Mouse (Mus musculus): ENCODE data around the gene Zer1.

Gene Zer1

GRCm38 (mm10) chr2:30128789-30129188 lies 4.4 kb upstream of the Zer1 start:
- no peak for DNase-seq (ENCODE audit: low spot score in 2 of 2)

- no peak for DNase-seq (ENCODE audit: low spot score in 2 of 2)
Observed at GRCm38 (mm10) chr2:30123729-30124471, 485 bp downstream of the Zer1 start.

- no peak for DNase-seq (ENCODE audit: low spot score in 2 of 2)
Observed at GRCm38 (mm10) chr2:30122766-30123165, 1.6 kb downstream of the Zer1 start.

DNA sequence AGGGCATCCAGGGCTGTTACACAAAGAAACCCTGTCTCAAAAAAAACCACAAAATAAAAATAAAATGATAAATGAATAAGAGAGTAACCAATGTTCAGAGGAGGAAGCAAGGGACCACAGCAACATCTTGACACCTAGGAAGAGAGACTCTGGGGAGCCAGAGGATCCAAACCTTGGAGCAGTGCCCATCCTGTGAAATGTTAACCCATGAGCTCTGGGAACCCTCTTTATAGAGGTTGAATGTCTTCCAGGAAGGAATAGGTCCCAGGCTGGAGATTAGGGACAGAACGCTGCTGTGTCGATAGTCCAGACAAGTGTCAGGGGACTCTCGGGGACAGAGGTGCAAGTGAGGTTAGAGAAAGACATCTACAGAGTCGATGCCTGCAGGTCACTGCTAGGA lies 4.1 kb downstream of the Zer1 start:
- DNase-seq (ENCODE audit: low spot score in 2 of 2) = no peak

DNA sequence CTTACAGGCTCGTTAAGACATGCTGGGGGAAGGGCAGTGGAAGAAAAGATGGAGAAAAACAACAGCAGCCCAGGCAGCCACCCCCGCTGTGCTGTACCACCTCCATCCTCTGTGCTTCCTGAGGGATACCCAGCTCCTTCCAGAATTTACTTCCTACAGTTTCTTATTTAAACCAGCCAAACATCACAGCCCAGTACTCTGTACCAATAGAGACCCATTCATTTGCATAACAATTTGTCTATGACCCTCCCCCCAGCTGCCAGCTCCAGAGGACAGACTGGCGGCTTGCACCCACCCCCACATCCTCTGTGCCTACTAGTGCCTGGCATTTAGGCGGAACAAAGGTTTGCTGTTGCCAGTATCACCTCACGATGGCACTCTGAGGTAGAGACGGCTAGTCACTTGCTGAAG lies 4.7 kb downstream of the Zer1 start:
- peak in 1 of 2 experiments; percentile 53 for DNase-seq (ENCODE audit: low spot score in 2 of 2)

- DNase-seq (ENCODE audit: low spot score in 2 of 2) = no peak
Observed at GRCm38 (mm10) chr2:30112564-30112963, 11.8 kb downstream of the Zer1 start.

- DNase-seq (ENCODE audit: low spot score in 2 of 2) = no peak
Observed at GRCm38 (mm10) chr2:30111500-30111899, 12.9 kb downstream of the Zer1 start.

GRCm38 (mm10) chr2:30108260-30108659 lies 16.1 kb downstream of the Zer1 start:
- DNase-seq (ENCODE audit: low spot score in 2 of 2) = no peak

- no peak for DNase-seq (ENCODE audit: low spot score in 2 of 2)
Observed at GRCm38 (mm10) chr2:30107646-30108045, 16.7 kb downstream of the Zer1 start.

- DNase-seq (ENCODE audit: low spot score in 2 of 2) = peak; percentile 55 to 72
Observed at GRCm38 (mm10) chr2:30106364-30106763, 18.0 kb downstream of the Zer1 start.

- DNase-seq (ENCODE audit: low spot score in 2 of 2) = no peak
Observed at GRCm38 (mm10) chr2:30100214-30100613, 24.2 kb downstream of the Zer1 start.

DNA sequence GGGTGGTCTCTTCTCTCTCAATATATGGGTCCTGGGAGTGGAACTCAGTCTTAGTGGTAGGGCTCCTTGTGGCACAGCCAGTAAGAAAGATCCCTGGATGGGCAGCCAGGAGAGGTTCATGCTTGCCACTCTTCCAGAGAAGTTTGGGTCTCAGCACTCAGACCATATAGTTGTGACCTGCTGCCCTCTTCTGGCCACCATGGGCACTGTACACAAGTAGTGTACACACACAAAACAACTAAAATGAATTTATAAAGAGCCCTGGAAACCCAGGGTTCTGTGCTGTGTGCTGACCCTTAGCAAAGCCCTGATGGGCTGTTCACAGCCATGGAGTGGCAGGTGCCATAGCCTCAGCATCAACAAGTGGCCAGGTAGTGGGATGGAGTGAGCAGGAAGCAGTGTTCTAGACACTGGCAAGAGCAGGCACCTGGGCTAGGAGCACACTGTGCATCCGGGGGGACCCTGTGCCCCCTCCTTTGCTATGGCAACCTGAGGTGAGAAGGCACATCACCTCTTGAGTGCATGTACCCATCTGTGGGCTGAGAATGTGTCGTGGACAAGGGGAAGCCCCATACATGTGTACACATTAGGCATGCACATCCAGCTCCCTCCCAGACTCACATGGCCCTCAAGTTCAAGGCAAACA lies 28.4 kb downstream of the Zer1 start:
- DNase-seq (ENCODE audit: low spot score in 2 of 2) = peak; percentile 39 to 58

DNA sequence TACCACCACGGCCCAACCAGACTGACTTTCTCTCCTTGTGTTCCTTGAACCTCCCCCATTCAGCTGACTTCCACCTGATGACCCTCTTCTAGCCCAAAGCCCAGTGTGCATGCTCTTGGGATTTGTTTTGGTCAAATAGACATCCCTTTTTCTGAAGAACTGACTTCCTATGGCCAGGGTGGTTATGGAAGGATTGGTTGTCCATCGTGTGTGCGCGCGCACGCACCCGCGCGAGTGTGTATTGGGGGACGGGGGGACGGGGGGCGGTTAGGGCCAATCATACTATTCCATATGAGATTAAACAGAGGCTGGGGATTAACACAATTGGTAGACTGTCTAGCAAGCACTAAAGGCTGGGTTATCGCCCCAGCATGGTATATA lies 30.2 kb downstream of the Zer1 start:
- DNase-seq (ENCODE audit: low spot score in 2 of 2) = no peak

GRCm38 (mm10) chr2:30093471-30094207 lies 30.7 kb downstream of the Zer1 start, which contains the start of gene Zdhhc12:
TSS of gene Zdhhc12 (minus strand) at chr2:30093648.
- DNase-seq (ENCODE audit: low spot score in 2 of 2) = peak; percentile 90 to 91

- no peak for DNase-seq (ENCODE audit: low spot score in 2 of 2)
Observed at GRCm38 (mm10) chr2:30092280-30092918, 32.0 kb downstream of the Zer1 start.

DNA sequence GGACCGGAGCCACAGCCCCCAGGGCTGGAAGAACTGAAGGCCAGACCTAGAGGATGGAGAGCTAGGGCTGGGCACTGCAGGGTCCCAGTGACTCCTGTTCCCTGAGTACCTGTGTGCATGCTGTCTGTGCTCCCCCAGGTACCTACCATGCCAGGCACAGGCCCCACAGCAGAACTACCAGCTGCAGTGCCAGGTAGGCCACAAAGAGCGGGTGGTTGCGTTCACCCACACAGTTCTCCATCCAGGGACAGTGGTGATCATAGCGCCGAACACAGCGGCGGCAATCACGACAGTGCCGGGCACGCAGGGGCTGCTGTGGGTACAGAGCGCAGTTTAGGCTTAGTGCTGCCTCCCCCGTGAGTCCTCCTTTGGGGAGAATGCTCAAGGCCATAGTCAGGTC lies 32.9 kb downstream of the Zer1 start:
- no peak for DNase-seq (ENCODE audit: low spot score in 2 of 2)

DNA sequence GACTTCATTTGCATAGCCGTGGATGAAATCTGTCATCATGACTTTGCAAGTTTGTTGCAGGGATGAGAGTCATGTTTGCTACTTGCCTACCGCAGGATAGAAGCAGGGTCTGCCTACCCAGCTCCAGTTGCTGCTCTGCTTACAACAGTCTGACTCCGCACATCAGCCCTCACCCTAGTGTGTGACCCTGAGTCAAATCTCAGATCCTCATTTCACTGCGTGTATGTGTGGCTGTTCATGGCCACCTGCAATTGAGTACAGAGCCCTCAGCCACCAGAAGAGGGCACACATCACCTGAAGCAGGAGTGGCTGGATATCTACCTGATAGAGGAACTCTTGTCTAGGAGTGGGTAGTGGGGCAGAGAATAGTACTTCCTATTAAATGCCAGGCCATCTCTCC lies 37.1 kb downstream of the Zer1 start:
- DNase-seq (ENCODE audit: low spot score in 2 of 2) = no peak

DNA sequence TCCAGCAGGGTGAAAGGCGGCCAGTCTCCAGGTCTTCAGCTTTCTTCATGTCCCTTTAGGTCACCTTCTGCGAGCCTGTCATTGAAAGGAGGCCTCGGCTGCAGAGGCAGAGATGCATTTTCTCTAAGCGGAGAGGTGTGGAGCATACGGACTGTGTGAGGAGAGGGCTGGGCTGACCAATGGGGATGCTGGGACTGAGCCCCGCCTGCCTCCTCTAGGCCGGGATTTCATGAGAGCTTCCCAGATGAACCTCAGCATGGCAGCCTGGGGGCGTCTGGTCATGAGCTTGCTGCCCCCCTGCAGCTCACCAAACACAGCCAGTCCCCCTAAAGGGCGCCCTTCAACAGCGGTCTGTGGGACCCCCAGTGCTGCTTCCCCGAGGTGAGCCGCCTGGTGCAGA lies 39.8 kb downstream of the Zer1 start:
- no peak for DNase-seq (ENCODE audit: low spot score in 2 of 2)

DNA sequence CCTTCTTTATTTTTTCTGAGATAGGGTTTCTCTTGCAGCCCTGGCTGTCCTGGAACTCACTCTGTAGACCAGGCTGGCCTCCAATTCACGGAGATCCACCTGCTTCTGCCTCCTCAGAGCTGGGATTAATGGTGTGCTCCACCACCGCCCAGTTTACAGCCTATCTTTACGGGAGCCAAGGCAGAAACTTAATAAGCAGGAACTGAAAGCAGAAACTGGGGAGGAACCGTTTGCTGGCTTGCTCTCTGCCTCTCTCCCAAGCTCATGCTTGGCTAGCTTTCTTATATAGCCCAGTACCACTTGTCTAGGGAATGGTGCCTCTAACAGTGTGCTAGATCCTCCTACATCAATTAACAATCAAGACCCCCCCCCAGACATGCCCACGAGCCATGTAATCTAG lies 40.3 kb downstream of the Zer1 start:
- DNase-seq (ENCODE audit: low spot score in 2 of 2) = no peak

- DNase-seq (ENCODE audit: low spot score in 2 of 2) = no peak
Observed at GRCm38 (mm10) chr2:30080181-30080800, 44.1 kb downstream of the Zer1 start.

GRCm38 (mm10) chr2:30078760-30079159 lies 45.6 kb downstream of the Zer1 start:
- no peak for DNase-seq (ENCODE audit: low spot score in 2 of 2)

DNA sequence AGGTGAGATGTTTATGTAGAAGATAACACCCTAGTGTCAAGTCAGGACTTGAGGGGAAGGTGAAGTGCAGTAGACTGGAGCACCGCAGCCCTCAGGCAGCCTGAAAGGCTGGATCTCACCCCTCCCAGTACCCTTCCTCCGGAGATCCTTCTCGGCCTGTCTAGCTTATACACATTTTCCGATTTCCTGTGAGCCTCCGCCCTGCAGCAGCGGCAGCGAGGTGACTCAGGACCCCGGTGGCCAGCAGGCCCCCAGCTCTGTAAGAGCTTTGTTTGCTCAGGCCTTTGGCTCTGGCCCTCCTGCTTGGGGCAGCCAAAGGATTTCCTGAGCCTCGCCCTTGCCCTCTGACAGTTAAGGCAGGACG lies 46.1 kb downstream of the Zer1 start:
- no peak for DNase-seq (ENCODE audit: low spot score in 2 of 2)

Data from spleen, postnatal 14 days (tissue).